Mouse (Mus musculus) MEL (cell line): Measurements from ENCODE around the gene Lime1. TPM values are rescaled to one million over a fixed set of nuclear protein-coding genes. Genes with fewer than 3 reads are reported as not detected.

ENCODE experiments used
- DNase-seq: peaks from one replicate; pipeline ENCODE4 v3.0.0; 2011; ENCODE audit warnings: low read depth, low spot score
- H3K27ac ChIP-seq: 2 replicates; pipeline ENCODE4 v1.5.1; 2012; ENCODE audit warnings: low read depth, mild to moderate bottlenecking, control low read depth, low read length, moderate library complexity; ENCODE audit not compliant: control insufficient read depth
- H3K27me3 ChIP-seq, 2 experiments: fragments of 150-350 bp in 1 of 2; sonication (generic) in 1 of 2; 2 replicates each; pipeline ENCODE4 v1.6.1; 2012; ENCODE audit warnings: low read length in 2 of 2, mild to moderate bottlenecking in 2 of 2, improper control_type of control experiment in 1 of 2, moderate library complexity in 1 of 2; ENCODE audit not compliant: insufficient read depth in 2 of 2, control insufficient read depth in 1 of 2
- H3K36me3 ChIP-seq, 2 experiments: 2 replicates each; pipeline ENCODE4 v1.6.1; 2012 to 2014; ENCODE audit warnings: low read length in 2 of 2, improper control_type of control experiment in 1 of 2, inconsistent platforms in 1 of 2, mild to moderate bottlenecking in 1 of 2; ENCODE audit not compliant: insufficient read depth in 2 of 2, control insufficient read depth in 1 of 2
- H3K4me1 ChIP-seq, 2 experiments: fragments of 150-350 bp in 1 of 2; sonication (generic) in 1 of 2; 2 replicates each; pipeline ENCODE4 v1.6.1; 2012; ENCODE audit warnings: low read length in 2 of 2, improper control_type of control experiment in 1 of 2, mild to moderate bottlenecking in 1 of 2; ENCODE audit not compliant: insufficient read depth in 2 of 2, control insufficient read depth in 1 of 2
- H3K4me3 ChIP-seq, 2 experiments: fragments of 150-350 bp in 1 of 2; sonication (generic) in 1 of 2; 2 replicates each; pipeline ENCODE4 v1.5.1; 2012; ENCODE audit warnings: low read depth in 2 of 2, low read length in 2 of 2, mild to moderate bottlenecking in 2 of 2, moderate library complexity in 2 of 2, control low read depth in 1 of 2, improper control_type of control experiment in 1 of 2; ENCODE audit not compliant: control insufficient read depth in 1 of 2, insufficient read depth in 1 of 2
- H3K79me2 ChIP-seq: 2 replicates; pipeline ENCODE4 v1.6.1; 2012; ENCODE audit warnings: mild to moderate bottlenecking, low read length, moderate library complexity; ENCODE audit not compliant: control insufficient read depth, poor library complexity, insufficient read depth
- H3K9ac ChIP-seq: 2 replicates; pipeline ENCODE4 v1.6.1; 2012; ENCODE audit warnings: low read depth, mild to moderate bottlenecking, control low read depth, low read length, moderate library complexity; ENCODE audit not compliant: control insufficient read depth, poor library complexity, severe bottlenecking
- H3K9me3 ChIP-seq: fragments of 150-350 bp; sonication (generic); replicated peaks from 2 replicates; pipeline ENCODE4 v1.6.1; 2012; ENCODE audit warnings: mild to moderate bottlenecking, low read length, improper control_type of control experiment, moderate library complexity; ENCODE audit not compliant: insufficient read depth
- BHLHE40 ChIP-seq: IDR thresholded peaks from 2 replicates; pipeline ENCODE4 v1.6.1; 2012; ENCODE audit warnings: low read depth, mild to moderate bottlenecking, inconsistent platforms, low read length, improper control_type of control experiment, borderline replicate concordance
- CHD1 ChIP-seq: IDR thresholded peaks from 2 replicates; pipeline ENCODE4 v1.6.1; 2012; ENCODE audit warnings: low read depth, mild to moderate bottlenecking, inconsistent platforms, low read length, improper control_type of control experiment
- CTCF ChIP-seq, 3 experiments: IDR thresholded peaks in 2 of 3; conservative IDR thresholded peaks in 1 of 3; 2 replicates each; pipeline ENCODE4 v1.5.1; 2011 to 2012; ENCODE audit warnings: low read length in 3 of 3, low read depth in 2 of 3, mild to moderate bottlenecking in 2 of 3, improper control_type of control experiment in 1 of 3, inconsistent platforms in 1 of 3, mixed read lengths in 1 of 3, moderate library complexity in 1 of 3; ENCODE audit not compliant: control insufficient read depth in 1 of 3, insufficient read depth in 1 of 3, poor library complexity in 1 of 3, severe bottlenecking in 1 of 3
- EP300 ChIP-seq, 2 experiments: IDR thresholded peaks; 2 replicates each; pipeline ENCODE4 v1.6.1; 2011; ENCODE audit warnings: improper control_type of control experiment in 2 of 2, low read length in 2 of 2, low read depth in 1 of 2, mild to moderate bottlenecking in 1 of 2
- ETS1 ChIP-seq: IDR thresholded peaks from 2 replicates; pipeline ENCODE4 v1.6.1; 2012; ENCODE audit warnings: low read depth, mild to moderate bottlenecking, inconsistent platforms, low read length, improper control_type of control experiment, moderate library complexity
- GATA1 ChIP-seq: IDR thresholded peaks from 2 replicates; pipeline ENCODE4 v1.6.1; 2011; ENCODE audit warnings: low read depth, low read length, improper control_type of control experiment
- HCFC1 ChIP-seq: IDR thresholded peaks from 2 replicates; pipeline ENCODE4 v1.6.1; 2012; ENCODE audit warnings: low read depth, mild to moderate bottlenecking, inconsistent platforms, low read length, improper control_type of control experiment, moderate library complexity
- KAT2A ChIP-seq: conservative IDR thresholded peaks from 2 replicates; pipeline ENCODE4 v1.6.1; 2012; ENCODE audit warnings: low read depth, low read length, improper control_type of control experiment, inconsistent platforms
- MXI1 ChIP-seq: IDR thresholded peaks from 2 replicates; pipeline ENCODE4 v1.6.1; 2011; ENCODE audit warnings: mild to moderate bottlenecking, low read depth, low read length, improper control_type of control experiment
- POLR2A ChIP-seq, 2 experiments: IDR thresholded peaks; 2 replicates each; pipeline ENCODE4 v1.6.1; 2011 to 2012; ENCODE audit warnings: low read length in 2 of 2, mild to moderate bottlenecking in 2 of 2, control low read depth in 1 of 2, improper control_type of control experiment in 1 of 2, low read depth in 1 of 2, moderate library complexity in 1 of 2; ENCODE audit not compliant: control insufficient read depth in 1 of 2, insufficient read depth in 1 of 2, poor library complexity in 1 of 2
- POLR2AphosphoS2 ChIP-seq: IDR thresholded peaks from 2 replicates; pipeline ENCODE4 v1.6.1; 2011; ENCODE audit warnings: low read length, improper control_type of control experiment
- RAD21 ChIP-seq: IDR thresholded peaks from 2 replicates; pipeline ENCODE4 v1.6.1; 2011; ENCODE audit warnings: mild to moderate bottlenecking, low read depth, low read length, improper control_type of control experiment
- RCOR1 ChIP-seq: IDR thresholded peaks from 2 replicates; pipeline ENCODE4 v1.6.1; 2012; ENCODE audit warnings: low read depth, mild to moderate bottlenecking, inconsistent platforms, low read length, improper control_type of control experiment
- SIN3A ChIP-seq: IDR thresholded peaks from 2 replicates; pipeline ENCODE4 v1.6.1; 2012; ENCODE audit warnings: low read length, improper control_type of control experiment, inconsistent platforms
- TAL1 ChIP-seq: IDR thresholded peaks from 2 replicates; pipeline ENCODE4 v1.6.1; 2012; ENCODE audit warnings: mild to moderate bottlenecking, inconsistent platforms, low read length, moderate library complexity, mixed read lengths
- TBP ChIP-seq: IDR thresholded peaks from 2 replicates; pipeline ENCODE4 v1.8.0; 2011; ENCODE audit warnings: low read depth, low read length, improper control_type of control experiment
- TCF12 ChIP-seq: IDR thresholded peaks from 2 replicates; pipeline ENCODE4 v1.6.1; 2014; ENCODE audit warnings: low read depth, mild to moderate bottlenecking, inconsistent platforms, low read length, improper control_type of control experiment, moderate library complexity
- UBTF ChIP-seq: IDR thresholded peaks from 2 replicates; pipeline ENCODE4 v1.6.1; 2012; ENCODE audit warnings: low read depth, mild to moderate bottlenecking, inconsistent platforms, low read length, improper control_type of control experiment, moderate library complexity, borderline replicate concordance; ENCODE audit not compliant: insufficient read depth
- USF1 ChIP-seq: IDR thresholded peaks from 2 replicates; pipeline ENCODE4 v1.6.1; 2014; ENCODE audit warnings: low read depth, mild to moderate bottlenecking, inconsistent platforms, low read length, improper control_type of control experiment, moderate library complexity
- ZKSCAN1 ChIP-seq: IDR thresholded peaks from 2 replicates; pipeline ENCODE4 v1.6.1; 2012; ENCODE audit warnings: low read depth, mild to moderate bottlenecking, inconsistent platforms, low read length, improper control_type of control experiment, moderate library complexity
- polyA plus RNA-seq, 2 experiments: library from polyadenylated mRNA; stranded (reverse) in 1 of 2; unstranded in 1 of 2; fragments of >175 nt in 1 of 2; fragments of >200 nt in 1 of 2; gene quantifications; 2 replicates each; pipeline versions ENCODE4 v1.2.1 to v1.2.4; 2012; ENCODE audit warnings: low replicate concordance in 2 of 2, low read depth in 1 of 2; ENCODE audit not compliant: insufficient read length in 2 of 2, insufficient read depth in 1 of 2, missing spikeins in 1 of 2
- total RNA-seq: library from RNA; depleted of rRNA; stranded (reverse); fragments of 300-350 nt; gene quantifications from 2 replicates; pipeline ENCODE4 v1.2.3, GENCODE M21; 2012; rRNA removed

The Lime1 gene
- total and polyA plus RNA-seq, 3 experiments: 18.7 to 27.4 TPM; not detected in 1

DNA sequence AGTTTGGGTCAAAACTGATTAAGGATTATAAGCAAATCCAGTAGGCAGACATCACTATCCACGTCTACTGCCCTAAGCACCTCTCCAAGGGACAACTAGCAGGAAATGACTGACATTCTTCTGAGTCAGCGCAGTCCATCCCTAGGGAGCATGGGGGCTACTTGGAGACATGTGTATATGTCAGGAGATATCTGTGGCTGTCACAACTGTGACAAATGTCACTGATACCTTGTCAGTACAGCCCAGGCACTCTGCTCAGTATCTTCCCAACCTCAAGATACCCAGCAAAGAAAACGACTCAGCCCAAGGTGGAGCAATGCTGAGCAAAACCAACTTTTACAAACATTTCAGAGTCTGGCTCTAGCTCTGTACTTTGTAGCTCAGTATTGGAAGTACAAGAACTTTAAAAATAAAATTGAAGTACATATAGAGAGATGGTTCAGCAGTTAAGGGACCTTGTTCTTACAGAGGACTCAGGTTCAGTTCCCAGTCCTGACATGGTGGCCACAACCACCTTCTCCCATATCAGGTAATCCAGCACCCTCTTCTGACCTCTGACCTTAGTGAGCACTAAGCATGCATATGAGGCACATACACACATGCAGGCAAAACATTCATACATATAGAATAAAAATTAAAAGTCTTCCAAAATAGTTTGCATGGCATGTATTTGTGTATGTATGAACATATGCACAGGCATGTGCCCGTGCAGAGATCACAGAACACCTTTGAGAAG lies 41.2 kb downstream of the Lime1 start:
- H3K9ac ChIP-seq: no peak overlapping the region
- H3K27ac ChIP-seq: no peak overlapping the region
- DNase-seq: peak; percentile 23
- no peak for TF ChIP-seq POLR2A (IDR thresholded peaks at IDR 0.05; ENCODE audit: control insufficient read depth in 1 of 2, insufficient read depth in 1 of 2, low read depth in 1 of 2, low read length in 2 of 2, poor library complexity in 1 of 2)
- TF ChIP-seq TCF12: peak; percentile 71
- no peak for TF ChIP-seq RAD21
- peak; percentile 54 for TF ChIP-seq GATA1
- no peak for TF ChIP-seq BHLHE40
- TF ChIP-seq CHD1: no peak
- no peak for TF ChIP-seq HCFC1
- no peak for TF ChIP-seq USF1
- no peak for TF ChIP-seq ETS1
- peak; percentile 51 for TF ChIP-seq TAL1
- TF ChIP-seq CTCF (IDR thresholded peaks at IDR 0.05 in 2 of 3, conservative IDR thresholded peaks at IDR 0.05 in 1 of 3; ENCODE audit: control insufficient read depth in 1 of 3, insufficient read depth in 1 of 3, low read depth in 2 of 3, low read length in 3 of 3, poor library complexity in 1 of 3, severe bottlenecking in 1 of 3): no peak
- no peak for TF ChIP-seq MXI1
- TF ChIP-seq RCOR1: no peak
- TF ChIP-seq POLR2AphosphoS2: no peak
- TF ChIP-seq EP300 (IDR thresholded peaks at IDR 0.05; ENCODE audit: low read depth in 1 of 2, low read length in 2 of 2): peak; percentile 53 to 71
- TF ChIP-seq TBP: no peak
- no peak for TF ChIP-seq KAT2A
- TF ChIP-seq ZKSCAN1: no peak
- no peak for TF ChIP-seq SIN3A
- TF ChIP-seq, all 39 proteins: peak for 4
- Histone ChIP-seq H3K4me3 (no peak overlapping the region), H3K9me3 (no peaks in the 10 kb centered on the region), H3K27me3 (no peaks in the 10 kb centered on the region; a peak in 1 of 4 replicates), H3K4me1 (peaks cover 0 to 20% of the 10 kb centered on the region in 2 experiments; a peak in 2 of 4 replicates), H3K79me2 (no peaks in the 10 kb centered on the region), H3K36me3 (peaks cover 0 to 3% of the 10 kb centered on the region in 2 experiments; a peak in 2 of 4 replicates)

GRCm38 (mm10) chr2:181423834-181424233 lies 44.0 kb downstream of the Lime1 start:
- H3K36me3 ChIP-seq: peaks cover 0 to 3% of the 10 kb centered on the region in 2 experiments; a peak in 2 of 4 replicates
- no peak for TF ChIP-seq UBTF
- no peaks in the 10 kb centered on the region for H3K79me2 ChIP-seq
- no peak overlapping the region for H3K9ac ChIP-seq
- no peaks in the 10 kb centered on the region for H3K9me3 ChIP-seq
- peaks cover 3 to 7% of the 10 kb centered on the region in 2 experiments; a peak in 3 of 4 replicates for H3K27me3 ChIP-seq
- H3K27ac ChIP-seq: no peak overlapping the region
- no peak overlapping the region for H3K4me3 ChIP-seq
- H3K4me1 ChIP-seq: peaks cover 0 to 19% of the 10 kb centered on the region in 2 experiments; a peak in 2 of 4 replicates
- no peak for DNase-seq

Other genes starting within 250 kb of the Lime1 start
- gene Kcnq2, start 244.8 kb upstream of the Lime1 start, total RNA-seq: 0.13 and 0.19 TPM in 2 replicates
- under 1 TPM in 1 of 2 experiments, not detected in 1; 0.57 TPM for gene Kcnq2, start 244.8 kb upstream of the Lime1 start, polyA plus RNA-seq
- not detected in 2 replicates for gene Eef1a2, start 223.1 kb upstream of the Lime1 start, total RNA-seq
- not detected for gene Eef1a2, start 223.1 kb upstream of the Lime1 start, polyA plus RNA-seq
- 18.1 and 20.2 TPM in 2 replicates for gene Ppdpf, start 192.8 kb upstream of the Lime1 start, total RNA-seq
- 10 to 100 TPM in 1 of 2 experiments, not detected in 1; 73.4 TPM for gene Ppdpf, start 192.8 kb upstream of the Lime1 start, polyA plus RNA-seq
- not detected in 2 replicates for gene Ptk6, start 177.3 kb upstream of the Lime1 start, total RNA-seq
- gene Ptk6, start 177.3 kb upstream of the Lime1 start, polyA plus RNA-seq: not detected
- gene Srms, start 166.9 kb upstream of the Lime1 start, total RNA-seq: not detected in 2 replicates
- under 1 TPM in 1 of 2 experiments, not detected in 1; 0.04 TPM for gene Srms, start 166.9 kb upstream of the Lime1 start, polyA plus RNA-seq
- gene Fndc11, start 160.1 kb upstream of the Lime1 start, total RNA-seq: not detected in 2 replicates
- not detected for gene Fndc11, start 160.1 kb upstream of the Lime1 start, polyA plus RNA-seq
- gene Helz2, start 138.1 kb upstream of the Lime1 start, total RNA-seq: 6.2 and 6.3 TPM in 2 replicates
- 10 to 100 TPM in 1 of 2 experiments, not detected in 1; 12.0 TPM for gene Helz2, start 138.1 kb upstream of the Lime1 start, polyA plus RNA-seq
- gene Gmeb2, start 92.0 kb upstream of the Lime1 start, total RNA-seq: 8.2 and 8.3 TPM in 2 replicates
- gene Gmeb2, start 92.0 kb upstream of the Lime1 start, polyA plus RNA-seq: 10 to 100 TPM in 1 of 2 experiments, not detected in 1; 16.9 TPM
- not detected in 2 replicates for gene Stmn3, start 65.6 kb upstream of the Lime1 start, total RNA-seq
- gene Stmn3, start 65.6 kb upstream of the Lime1 start, polyA plus RNA-seq: not detected
- gene Rtel1, start 60.3 kb upstream of the Lime1 start, total RNA-seq: 54.2 and 54.7 TPM in 2 replicates
- 10 to 100 TPM in 1 of 2 experiments, not detected in 1; 87.0 TPM for gene Rtel1, start 60.3 kb upstream of the Lime1 start, polyA plus RNA-seq
- 22.5 and 30.7 TPM in 2 replicates for gene Zgpat, start 15.2 kb upstream of the Lime1 start, total RNA-seq
- 10 to 100 TPM in 1 of 2 experiments, not detected in 1; 28.0 TPM for gene Zgpat, start 15.2 kb upstream of the Lime1 start, polyA plus RNA-seq
- 34.4 and 36.8 TPM in 2 replicates for gene Arfrp1, start 14.7 kb upstream of the Lime1 start, total RNA-seq
- 10 to 100 TPM in 1 of 2 experiments, not detected in 1; 68.8 TPM for gene Arfrp1, start 14.7 kb upstream of the Lime1 start, polyA plus RNA-seq
- 0.10 and 0.23 TPM in 2 replicates for gene Zbtb46, start 79.3 kb downstream of the Lime1 start, total RNA-seq
- gene Zbtb46, start 79.3 kb downstream of the Lime1 start, polyA plus RNA-seq: under 1 TPM in 1 of 2 experiments, not detected in 1; 0.64 TPM
- not detected in 2 replicates for gene Abhd16b, start 113.1 kb downstream of the Lime1 start, total RNA-seq
- under 1 TPM in 1 of 2 experiments, not detected in 1; 0.08 TPM for gene Abhd16b, start 113.1 kb downstream of the Lime1 start, polyA plus RNA-seq
- 88.2 and 99.5 TPM in 2 replicates for gene Tpd52l2, start 117.1 kb downstream of the Lime1 start, total RNA-seq
- 100 to 1,000 TPM in 1 of 2 experiments, not detected in 1; 119 TPM for gene Tpd52l2, start 117.1 kb downstream of the Lime1 start, polyA plus RNA-seq
- gene Dnajc5, start 140.4 kb downstream of the Lime1 start, total RNA-seq: 50.6 and 51.9 TPM in 2 replicates
- gene Dnajc5, start 140.4 kb downstream of the Lime1 start, polyA plus RNA-seq: 100 to 1,000 TPM in 1 of 2 experiments, 10 to 100 TPM in 1; 57.9 to 338 TPM
- gene Uckl1, start 204.8 kb downstream of the Lime1 start, total RNA-seq: 15.2 and 15.6 TPM in 2 replicates
- 10 to 100 TPM in 1 of 2 experiments, not detected in 1; 24.6 TPM for gene Uckl1, start 204.8 kb downstream of the Lime1 start, polyA plus RNA-seq
- 56.0 and 58.7 TPM in 2 replicates for gene Prpf6, start 211.8 kb downstream of the Lime1 start, total RNA-seq
- gene Prpf6, start 211.8 kb downstream of the Lime1 start, polyA plus RNA-seq: 10 to 100 TPM in 1 of 2 experiments, not detected in 1; 69.4 TPM
- gene Zfp512b, start 212.7 kb downstream of the Lime1 start, total RNA-seq: 13.4 and 15.5 TPM in 2 replicates
- gene Zfp512b, start 212.7 kb downstream of the Lime1 start, polyA plus RNA-seq: 10 to 100 TPM in 1 of 2 experiments, not detected in 1; 37.6 TPM
- gene Samd10, start 219.1 kb downstream of the Lime1 start, total RNA-seq: 0.56 and 0.89 TPM in 2 replicates
- gene Samd10, start 219.1 kb downstream of the Lime1 start, polyA plus RNA-seq: 1 to 10 TPM in 1 of 2 experiments, not detected in 1; 4.6 TPM